Mouse (Mus musculus) megakaryocyte, embryonic 14.5 days (primary cell): Measurements from ENCODE around the gene Clasrp.

Experiments
- FLI1 ChIP-seq: IDR thresholded peaks from 2 replicates; pipeline ENCODE4 v1.6.1; 2012; ENCODE audit warnings: low read length, inconsistent platforms, mixed read lengths
- GATA1 ChIP-seq: IDR thresholded peaks from 3 replicates; pipeline ENCODE4 v1.6.1; 2012; ENCODE audit warnings: mixed read lengths, low read length, inconsistent platforms, borderline replicate concordance

GRCm38 (mm10) chr7:19641223-19641622 lies 36.9 kb upstream of the Clasrp start:
- no peak for TF ChIP-seq GATA1
- no peak for TF ChIP-seq FLI1
